Mouse (Mus musculus) ES-E14 (cell line): ENCODE data around the gene Nrg4.

Source experiments
- CHD2 ChIP-seq: IDR thresholded peaks from 2 replicates; pipeline ENCODE4 v1.6.1; 2014; ENCODE audit warnings: mild to moderate bottlenecking, low read depth, low read length, inconsistent platforms
- HCFC1 ChIP-seq: IDR thresholded peaks from 2 replicates; pipeline ENCODE4 v1.6.1; 2012; ENCODE audit warnings: low read length, inconsistent platforms, borderline replicate concordance; ENCODE audit not compliant: insufficient read depth
- MAFK ChIP-seq: IDR thresholded peaks from 2 replicates; pipeline ENCODE4 v1.6.1; 2014; ENCODE audit warnings: mild to moderate bottlenecking, low read depth, low read length, inconsistent platforms; ENCODE audit not compliant: insufficient read depth

DNA sequence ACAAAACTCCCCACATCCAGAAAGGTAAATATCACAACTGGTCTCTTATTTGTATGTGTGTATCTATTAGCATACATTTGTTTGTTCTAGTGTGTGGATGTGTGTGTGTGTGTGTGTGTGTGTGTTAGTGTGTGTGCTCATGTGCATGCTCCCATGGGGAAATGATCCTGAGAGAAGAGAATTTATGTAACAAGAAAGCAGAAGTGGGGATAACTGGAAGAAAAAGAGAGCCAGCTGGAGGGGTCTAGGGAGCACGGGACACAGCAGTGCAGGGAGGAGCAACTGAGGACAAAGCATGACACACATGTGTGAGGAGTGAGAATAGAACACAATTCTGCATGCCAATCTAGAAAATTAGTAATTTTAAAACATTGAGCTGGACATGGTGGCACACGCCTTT is 69.5 kb downstream of the Nrg4 start:
- TF ChIP-seq CHD2 (no peak), MAFK (no peak), HCFC1 (no peak)
